Mouse (Mus musculus) liver, embryonic 14 days (tissue): Measurements from ENCODE around the gene C2cd4c. TPM values are rescaled to one million over a fixed set of nuclear protein-coding genes. Genes with fewer than 3 reads are reported as not detected.

Experiments
- polyA plus RNA-seq: library from polyadenylated mRNA; depleted of rRNA; stranded (reverse); fragments of >200 nt; gene quantifications from 2 replicates; pipeline ENCODE4 v1.2.3, GENCODE M21; 2012; rRNA removed

Gene C2cd4c
- 0.02 TPM in 2 replicates for polyA plus RNA-seq

DNA sequence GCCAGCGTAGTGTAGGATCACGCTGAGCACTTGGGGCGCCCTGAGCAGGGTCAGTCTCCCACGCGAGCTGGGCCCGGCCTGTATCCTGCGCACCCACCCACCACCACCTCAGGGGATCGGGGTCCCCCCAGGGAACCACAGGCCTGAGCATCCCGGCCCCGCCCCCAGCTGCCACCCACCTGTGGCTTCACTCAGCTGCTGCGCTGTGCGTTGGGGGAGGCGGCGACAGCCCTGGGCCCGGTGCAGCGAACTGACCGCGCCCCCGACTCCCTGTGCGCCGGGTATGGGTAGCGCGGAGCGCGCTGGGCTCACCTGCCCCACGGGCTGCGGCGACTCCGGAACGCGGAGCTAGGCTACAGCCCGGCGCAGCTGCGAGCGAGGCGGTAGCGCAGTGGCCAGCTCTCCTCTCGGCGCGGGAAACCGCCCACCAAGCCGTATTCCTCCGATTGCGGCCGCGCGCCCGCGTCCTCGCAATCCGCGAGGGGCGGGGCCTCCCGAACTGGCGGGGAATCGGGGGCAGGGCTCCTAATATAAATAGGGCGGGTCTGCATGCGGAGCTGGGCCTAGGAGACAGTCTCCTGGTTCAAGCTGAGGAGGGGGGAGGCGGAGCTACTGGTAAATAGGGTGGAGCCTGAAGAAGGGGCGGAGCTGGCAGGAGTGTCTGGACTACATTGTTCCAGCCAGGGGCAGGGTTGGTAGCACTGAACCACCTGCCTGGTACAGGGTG lies at the start of gene C2cd4c:
Gene C2cd4c, minus strand, starts transcription at position 448 of the 727 bp plus-strand sequence.

DNA sequence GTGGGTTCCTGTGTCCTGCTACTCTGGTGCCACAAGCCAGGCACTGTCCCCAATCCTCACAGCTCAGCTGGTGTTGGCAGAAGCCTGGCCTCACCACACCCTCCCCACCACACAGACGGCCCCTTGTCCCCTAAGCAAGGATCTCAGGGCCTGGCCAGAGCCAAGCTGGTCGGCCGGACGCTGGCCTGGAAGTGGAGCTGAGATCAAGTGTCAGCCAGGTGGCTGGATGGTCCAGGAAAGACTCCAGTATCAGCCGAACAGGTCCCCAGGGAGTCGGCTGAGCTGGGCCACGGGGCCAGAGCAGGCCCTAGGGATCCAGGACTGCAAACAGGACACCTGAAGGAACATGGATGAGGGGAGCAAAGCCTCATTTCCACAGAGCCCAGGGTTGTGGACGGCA lies 31.9 kb upstream of the C2cd4c start, which contains the start of gene Odf3l2:
Gene Odf3l2, minus strand, starts transcription at position 28 of the 400 bp plus-strand sequence.

DNA sequence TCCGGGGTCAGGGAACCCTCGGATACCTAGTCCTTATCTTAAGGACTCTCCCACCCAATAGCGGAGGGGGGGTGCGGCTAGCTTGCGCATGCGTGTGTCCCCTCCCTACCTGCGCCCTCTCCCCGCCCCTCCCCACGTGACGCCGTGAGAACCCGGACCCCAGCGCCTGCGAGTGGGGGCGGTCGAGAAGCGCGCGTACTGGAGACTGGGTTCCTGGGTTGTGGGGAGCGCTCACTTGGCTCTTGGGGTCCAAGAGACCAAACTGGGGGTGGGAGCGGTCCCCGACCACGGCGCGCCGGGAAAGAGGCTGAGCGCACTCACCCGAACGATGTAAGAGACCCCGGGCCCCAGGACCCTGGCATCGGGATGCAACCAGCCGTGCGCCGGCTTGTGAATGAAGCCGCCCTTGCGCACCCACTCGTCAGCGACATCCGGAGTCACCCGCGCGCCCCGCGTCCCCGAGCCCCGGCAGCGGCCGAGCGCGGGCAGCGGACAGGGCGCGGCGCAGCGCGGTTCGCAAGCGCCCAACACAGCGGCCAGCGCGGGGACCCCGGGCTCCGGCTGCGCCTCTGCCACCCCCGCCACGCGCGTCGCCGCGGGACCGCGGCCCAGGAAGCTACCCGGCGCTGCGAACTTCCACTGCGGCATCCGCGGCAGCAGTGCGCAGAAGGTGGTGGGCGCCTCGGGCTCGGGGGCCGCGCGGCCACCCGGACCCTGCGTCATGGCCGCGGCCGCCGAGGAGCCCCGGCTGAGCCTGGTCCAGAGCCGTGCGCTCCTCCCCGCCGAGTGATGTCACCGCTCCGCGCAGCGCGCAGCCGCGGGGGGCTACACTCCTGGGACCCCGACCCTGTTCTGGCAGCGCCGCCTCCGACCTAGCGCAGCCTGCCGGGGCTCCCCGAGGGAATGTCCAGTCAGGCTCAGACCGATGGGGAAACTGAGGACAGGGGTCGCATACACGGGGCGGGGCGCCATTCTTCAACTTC lies 23.6 kb upstream of the C2cd4c start, which contains the start of gene Shc2:
Gene Shc2, minus strand, starts transcription at position 791 of the 983 bp plus-strand sequence.

DNA sequence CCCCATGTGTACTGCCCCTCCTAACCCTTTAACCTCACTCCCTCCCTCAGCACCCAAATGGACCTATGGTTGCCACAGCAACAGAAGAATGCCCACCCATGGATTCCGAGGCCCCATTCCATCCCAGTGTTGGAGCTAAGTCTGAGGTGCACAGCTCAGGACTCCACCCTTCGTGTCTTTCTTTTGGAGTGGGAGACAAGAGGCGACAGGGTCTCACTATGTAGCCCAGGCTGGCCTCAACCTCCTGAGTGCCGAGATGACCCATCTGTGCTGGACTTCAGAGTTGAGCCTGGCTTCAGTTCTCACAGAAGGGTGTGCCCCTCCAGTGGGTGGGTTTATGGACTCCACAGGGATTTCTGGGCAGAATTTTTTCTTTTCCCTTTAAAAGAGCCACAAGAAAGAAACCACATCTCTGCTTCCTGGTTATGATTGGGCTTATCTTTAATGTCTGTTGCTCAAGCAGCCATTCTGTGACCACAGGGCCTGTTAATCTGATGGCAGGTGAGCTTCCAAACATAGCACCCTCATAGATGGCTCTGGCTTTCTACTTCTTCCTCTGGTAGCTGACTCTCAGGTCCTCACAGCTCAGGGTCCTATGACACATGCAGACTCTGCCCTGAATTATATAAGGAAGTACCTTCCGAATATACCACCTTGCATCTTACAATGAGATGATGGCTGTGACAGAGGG lies 26.6 kb downstream of the C2cd4c start, which contains the start of gene Theg:
Gene Theg, minus strand, starts transcription at position 271 of the 691 bp plus-strand sequence.

Other genes starting within 250 kb of the C2cd4c start
- gene Vmn2r83, start 145.3 kb downstream of the C2cd4c start, polyA plus RNA-seq: not detected in 2 replicates
- 7.6 and 11.0 TPM in 2 replicates for gene Plpp2, start 80.2 kb downstream of the C2cd4c start, polyA plus RNA-seq
- gene Mier2, start 58.8 kb downstream of the C2cd4c start, polyA plus RNA-seq: 13.2 and 15.8 TPM in 2 replicates
- gene Theg, start 26.7 kb downstream of the C2cd4c start, polyA plus RNA-seq: not detected in 2 replicates
- 0.12 and 0.34 TPM in 2 replicates for gene Shc2, start 23.9 kb upstream of the C2cd4c start, polyA plus RNA-seq
- gene Odf3l2, start 31.7 kb upstream of the C2cd4c start, polyA plus RNA-seq: not detected in 2 replicates
- 0.15 and 0.27 TPM in 2 replicates for gene Madcam1, start 50.5 kb upstream of the C2cd4c start, polyA plus RNA-seq
- gene Tpgs1, start 55.3 kb upstream of the C2cd4c start, polyA plus RNA-seq: 13.3 and 13.8 TPM in 2 replicates
- 114 and 122 TPM in 2 replicates for gene Cdc34, start 68.2 kb upstream of the C2cd4c start, polyA plus RNA-seq
- 0.07 and 0.23 TPM in 2 replicates for gene Gzmm, start 75.0 kb upstream of the C2cd4c start, polyA plus RNA-seq
- gene Bsg, start 90.5 kb upstream of the C2cd4c start, polyA plus RNA-seq: 516 and 611 TPM in 2 replicates
- gene Hcn2, start 102.6 kb upstream of the C2cd4c start, polyA plus RNA-seq: 0.07 and 0.08 TPM in 2 replicates
- gene Polrmt, start 132.6 kb upstream of the C2cd4c start, polyA plus RNA-seq: 15.2 and 16.1 TPM in 2 replicates
- not detected in 2 replicates for gene Fgf22, start 141.1 kb upstream of the C2cd4c start, polyA plus RNA-seq
- 40.0 and 46.4 TPM in 2 replicates for gene Rnf126, start 152.9 kb upstream of the C2cd4c start, polyA plus RNA-seq
- 0.50 and 0.51 TPM in 2 replicates for gene Fstl3, start 163.2 kb upstream of the C2cd4c start, polyA plus RNA-seq
- 1.9 and 3.0 TPM in 2 replicates for gene Prss57, start 176.9 kb upstream of the C2cd4c start, polyA plus RNA-seq
- 3.6 and 3.9 TPM in 2 replicates for gene Palm, start 179.5 kb upstream of the C2cd4c start, polyA plus RNA-seq
- gene Misp, start 207.0 kb upstream of the C2cd4c start, polyA plus RNA-seq: 0.16 TPM in 2 replicates
- gene Ptbp1, start 240.4 kb upstream of the C2cd4c start, polyA plus RNA-seq: 117 and 130 TPM in 2 replicates